Mouse (Mus musculus): ENCODE data around the gene C1qtnf7. TPM values are rescaled to one million over a fixed set of nuclear protein-coding genes. Genes with fewer than 3 reads are reported as not detected.

The C1qtnf7 gene
- polyA plus RNA-seq, 2 experiments = 0.37 to 0.53 TPM

DNA sequence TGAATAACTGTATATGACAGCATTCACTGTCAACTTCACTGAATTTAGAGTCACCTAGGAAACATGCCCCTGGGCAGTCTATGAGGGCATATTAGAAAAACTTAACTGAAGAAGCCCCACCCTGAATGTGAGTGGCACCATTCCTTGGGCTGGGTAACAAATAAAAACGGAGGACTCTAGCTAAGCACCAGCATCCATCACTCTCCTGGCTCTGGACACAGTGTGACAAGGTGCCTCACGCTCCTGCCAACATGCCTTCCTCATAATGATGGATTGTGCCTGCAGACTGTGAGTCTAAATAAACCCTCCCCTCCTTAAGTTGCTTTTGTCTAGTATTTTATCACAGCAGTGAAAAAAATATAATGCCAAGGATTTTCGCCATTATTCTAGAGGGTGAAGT is 35.3 kb upstream of the C1qtnf7 start:
- no peaks in the 10 kb centered on the region for H3K9me3 ChIP-seq (ENCODE audit: control insufficient read depth, low read length)
- H3K4me2 ChIP-seq (ENCODE audit: low read depth) = no peak overlapping the region
- no peaks in the 10 kb centered on the region for H3K27me3 ChIP-seq (ENCODE audit: control insufficient read depth, insufficient read depth, low read length)
- no peak overlapping the region for H3K27ac ChIP-seq
- no peaks in the 10 kb centered on the region for H3K36me3 ChIP-seq (replicated peaks; ENCODE audit: control insufficient read depth, insufficient read depth, low read depth)
- DNase-seq (ENCODE audit: low read depth in 3 of 3, low spot score in 3 of 3) (no peak), ATAC-seq (ENCODE audit: insufficient read depth) (no peak)
- TF ChIP-seq CTCF (IDR thresholded peaks at IDR 0.05; ENCODE audit: low read depth) (no peak), EP300 (IDR thresholded peaks at IDR 0.05; ENCODE audit: low read depth) (no peak)
- H3K4me1 ChIP-seq (replicated peaks; ENCODE audit: control insufficient read depth in 2 of 2, insufficient read depth in 2 of 2, low read length in 1 of 2) = no peaks in the 10 kb centered on the region
- no peak overlapping the region for H3K4me3 ChIP-seq (ENCODE audit: insufficient read depth in 1 of 2, low read depth in 2 of 2, low read length in 2 of 2)
- WGBS (ENCODE audit: insufficient replicate concordance) = 34% methylated on average over 3 of the region's 3 CpGs
- no peak overlapping the region for H3K9ac ChIP-seq (replicated peaks)

DNA sequence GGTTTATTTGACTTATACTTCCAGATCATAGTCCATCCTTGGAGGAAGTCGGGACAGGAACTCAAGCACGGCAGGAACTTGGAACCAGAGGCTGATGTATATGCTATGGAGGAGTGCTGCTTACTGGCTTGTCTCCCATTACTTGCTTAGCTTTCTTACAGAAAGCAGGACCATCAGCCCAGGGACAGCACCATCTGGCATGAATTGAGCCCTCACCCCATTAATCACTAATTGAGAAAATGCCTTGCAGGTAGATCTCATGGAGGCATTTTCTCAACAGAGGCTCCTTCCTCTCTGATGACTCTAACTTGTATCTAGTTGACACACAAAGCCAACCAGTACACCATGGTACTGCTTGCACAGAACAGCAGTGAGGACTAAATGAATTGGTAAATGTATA is 34.6 kb upstream of the C1qtnf7 start:
- Histone ChIP-seq H3K9ac (replicated peaks) (no peak overlapping the region), H3K27ac (no peak overlapping the region), H3K4me3 (ENCODE audit: insufficient read depth in 1 of 2, low read depth in 2 of 2, low read length in 2 of 2) (no peak overlapping the region), H3K27me3 (ENCODE audit: control insufficient read depth, insufficient read depth, low read length) (no peaks in the 10 kb centered on the region), H3K4me2 (ENCODE audit: low read depth) (no peak overlapping the region), H3K9me3 (ENCODE audit: control insufficient read depth, low read length) (no peaks in the 10 kb centered on the region), H3K4me1 (replicated peaks; ENCODE audit: control insufficient read depth in 2 of 2, insufficient read depth in 2 of 2, low read length in 1 of 2) (no peaks in the 10 kb centered on the region), H3K36me3 (replicated peaks; ENCODE audit: control insufficient read depth, insufficient read depth, low read depth) (no peaks in the 10 kb centered on the region)
- DNase-seq (ENCODE audit: low read depth in 3 of 3, low spot score in 3 of 3) = no peak
- no peak for ATAC-seq (ENCODE audit: insufficient read depth)
- no peak for TF ChIP-seq EP300 (IDR thresholded peaks at IDR 0.05; ENCODE audit: low read depth)
- TF ChIP-seq CTCF (IDR thresholded peaks at IDR 0.05; ENCODE audit: low read depth) = no peak
- 43% methylated on average over 2 of the region's 2 CpGs for whole genome bisulfite sequencing (ENCODE audit: insufficient replicate concordance)

DNA sequence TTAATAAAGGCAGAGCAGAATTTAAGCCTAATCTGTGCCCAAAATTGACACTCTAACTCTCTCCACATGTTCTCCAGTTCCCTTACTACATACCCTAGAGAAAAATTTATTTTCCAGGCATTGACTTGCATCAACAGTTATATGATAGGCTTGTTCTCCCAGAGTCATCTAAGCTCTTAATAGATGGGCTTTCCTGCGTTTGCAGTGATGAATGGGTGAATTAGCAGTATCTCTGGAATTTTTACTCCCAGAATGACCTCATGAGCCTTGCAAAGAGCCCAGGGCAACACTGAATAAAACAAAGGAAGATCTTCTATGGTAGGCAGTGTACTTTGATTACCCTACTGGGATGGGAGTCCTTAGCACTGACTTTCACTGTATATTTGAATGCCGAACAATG is 33.5 kb upstream of the C1qtnf7 start:
- H3K4me3 ChIP-seq (ENCODE audit: insufficient read depth in 1 of 2, low read depth in 2 of 2, low read length in 2 of 2) = no peak overlapping the region
- WGBS (ENCODE audit: insufficient replicate concordance) = 65% methylated on average over 2 of the region's 2 CpGs
- no peak overlapping the region for H3K9ac ChIP-seq (replicated peaks)
- no peak for ATAC-seq (ENCODE audit: insufficient read depth)
- no peak for TF ChIP-seq CTCF (IDR thresholded peaks at IDR 0.05; ENCODE audit: low read depth)
- TF ChIP-seq EP300 (IDR thresholded peaks at IDR 0.05; ENCODE audit: low read depth) = no peak
- H3K4me1 ChIP-seq (replicated peaks; ENCODE audit: control insufficient read depth in 2 of 2, insufficient read depth in 2 of 2, low read length in 1 of 2) = no peaks in the 10 kb centered on the region
- H3K4me2 ChIP-seq (ENCODE audit: low read depth) = no peak overlapping the region
- no peak for DNase-seq (ENCODE audit: low read depth in 3 of 3, low spot score in 3 of 3)
- H3K36me3 ChIP-seq (replicated peaks; ENCODE audit: control insufficient read depth, insufficient read depth, low read depth) = no peaks in the 10 kb centered on the region
- no peaks in the 10 kb centered on the region for H3K9me3 ChIP-seq (ENCODE audit: control insufficient read depth, low read length)
- H3K27ac ChIP-seq = no peak overlapping the region
- no peaks in the 10 kb centered on the region for H3K27me3 ChIP-seq (ENCODE audit: control insufficient read depth, insufficient read depth, low read length)

GRCm38 (mm10) chr5:43501887-43502286 is 13.5 kb upstream of the C1qtnf7 start:
- Histone ChIP-seq H3K4me1 (replicated peaks; ENCODE audit: control insufficient read depth in 2 of 2, insufficient read depth in 2 of 2, low read length in 1 of 2) (no peaks in the 10 kb centered on the region), H3K27ac (no peak overlapping the region), H3K4me3 (ENCODE audit: insufficient read depth in 1 of 2, low read depth in 2 of 2, low read length in 2 of 2) (no peak overlapping the region), H3K4me2 (ENCODE audit: low read depth) (no peak overlapping the region), H3K9ac (replicated peaks) (no peak overlapping the region), H3K36me3 (replicated peaks; ENCODE audit: control insufficient read depth, insufficient read depth, low read depth) (no peaks in the 10 kb centered on the region), H3K27me3 (ENCODE audit: control insufficient read depth, insufficient read depth, low read length) (no peaks in the 10 kb centered on the region), H3K9me3 (ENCODE audit: control insufficient read depth, low read length) (no peaks in the 10 kb centered on the region)
- DNase-seq (ENCODE audit: low read depth in 3 of 3, low spot score in 3 of 3) (no peak), ATAC-seq (ENCODE audit: insufficient read depth) (no peak)
- WGBS (ENCODE audit: insufficient replicate concordance) = 64% methylated on average over 1 of the region's 1 CpGs
- TF ChIP-seq EP300 (IDR thresholded peaks at IDR 0.05; ENCODE audit: low read depth) (no peak), CTCF (IDR thresholded peaks at IDR 0.05; ENCODE audit: low read depth) (no peak)

- Histone ChIP-seq H3K9me3 (ENCODE audit: control insufficient read depth, low read length) (no peaks in the 10 kb centered on the region), H3K4me3 (ENCODE audit: insufficient read depth in 1 of 2, low read depth in 2 of 2, low read length in 2 of 2) (no peak overlapping the region), H3K27me3 (ENCODE audit: control insufficient read depth, insufficient read depth, low read length) (no peaks in the 10 kb centered on the region), H3K9ac (replicated peaks) (no peak overlapping the region), H3K36me3 (replicated peaks; ENCODE audit: control insufficient read depth, insufficient read depth, low read depth) (no peaks in the 10 kb centered on the region), H3K27ac (no peak overlapping the region), H3K4me1 (replicated peaks; ENCODE audit: control insufficient read depth in 2 of 2, insufficient read depth in 2 of 2, low read length in 1 of 2) (no peaks in the 10 kb centered on the region), H3K4me2 (ENCODE audit: low read depth) (no peak overlapping the region)
- ATAC-seq (ENCODE audit: insufficient read depth) (no peak), DNase-seq (ENCODE audit: low read depth in 3 of 3, low spot score in 3 of 3) (no peak)
- TF ChIP-seq EP300 (IDR thresholded peaks at IDR 0.05; ENCODE audit: low read depth) = no peak
- no peak for TF ChIP-seq CTCF (IDR thresholded peaks at IDR 0.05; ENCODE audit: low read depth)
- WGBS (ENCODE audit: insufficient replicate concordance) = 68% methylated on average over 2 of the region's 2 CpGs
Measured at GRCm38 (mm10) chr5:43504243-43504786, 11.0 kb upstream of the C1qtnf7 start.
